In the genomic region with DNA sequence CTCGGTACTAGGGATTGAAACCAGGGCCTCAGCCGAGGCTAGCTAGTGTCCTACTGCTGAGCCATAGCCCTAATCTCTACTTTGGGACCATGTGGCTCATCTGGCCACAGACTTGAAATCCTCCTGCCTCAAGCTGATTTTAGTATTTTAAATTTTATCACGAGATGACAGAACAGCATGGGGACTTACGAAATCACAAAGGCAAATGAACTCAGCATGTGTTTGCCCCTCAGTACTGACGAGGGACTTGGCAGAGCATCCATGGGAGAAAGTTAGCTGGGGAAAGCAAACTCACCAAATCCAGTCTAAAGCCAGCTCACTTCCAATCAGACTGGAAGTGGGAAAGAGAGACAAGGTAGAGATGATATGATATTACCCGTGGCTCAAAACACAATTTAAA, we compare ENCODE assay signal across 23 mouse cellular contexts. TPM values are rescaled to one million over a fixed set of nuclear protein-coding genes. Genes with fewer than 3 reads are reported as not detected.
A peak's percentile ranks its signal among the peaks of the same experiment; 100 is the strongest.
DNase-seq lines count a peak whose midpoint lies in the region; ATAC-seq and TF ChIP-seq lines count a peak whose summit lies in the region.
"Had no signal": no experiment of that assay in that cellular context is flagged by ENCODE, and none has a peak within 500 bp of the region (broad histone marks: within the 10 kb centered on the region; RNA-seq: fewer than 3 reads in every experiment).

No protein-coding gene starts in this region.

- no peak for DNase-seq in forebrain, embryonic 10.5 days (ENCODE audit: extremely low spot score, low spot score)
- peak; percentile 21 for DNase-seq in heart, adult 8-10 months (ENCODE audit: low spot score)
- DNase-seq in heart, embryonic 10.5 days (ENCODE audit: low spot score), result no peak
- no peak for DNase-seq in liver, postnatal 0 days
- no peak for DNase-seq in liver, embryonic 11.5 days (ENCODE audit: low spot score)
- DNase-seq in skeletal muscle tissue, adult 2 months (ENCODE audit: low read depth, low spot score), result peak; percentile 8
- DNase-seq in embryo, embryonic 10 days (ENCODE audit: low spot score), result no peak
- DNase-seq: adrenal gland, postnatal 10 days; cerebellum, adult 11 months; cerebellum, adult 8-10 months; cerebellum, postnatal 14 days; gastrocnemius, postnatal 25 days; kidney, adult 11 months; kidney, adult 9 months had no signal

- TF ChIP-seq CTCF in liver, postnatal 0 days (IDR thresholded peaks at IDR 0.05; ENCODE audit: low read depth), result no peak

- no peaks in the 10 kb centered on the region for H3K9me3 ChIP-seq in forebrain, embryonic 15.5 days
- H3K9me3 ChIP-seq in forebrain, embryonic 10.5 days, result no peaks in the 10 kb centered on the region
- H3K9me3 ChIP-seq in heart, embryonic 10.5 days, result no peaks in the 10 kb centered on the region
- H3K9me3 ChIP-seq in liver, postnatal 0 days (ENCODE audit: low read length), result no peaks in the 10 kb centered on the region
- no peaks in the 10 kb centered on the region for H3K9me3 ChIP-seq in liver, embryonic 11.5 days (ENCODE audit: control insufficient read depth, low read length)
- H3K9me3 ChIP-seq: embryonic facial prominence, embryonic 12.5 days; heart, embryonic 15.5 days; hindbrain, embryonic 13.5 days had no signal

- H3K36me3 ChIP-seq in forebrain, embryonic 15.5 days, result no peaks in the 10 kb centered on the region
- peaks cover 92% of the 10 kb centered on the region for H3K36me3 ChIP-seq in forebrain, embryonic 10.5 days (replicated peaks)
- peaks cover 2% of the 10 kb centered on the region; the same call in 1 of the 2 replicates for H3K36me3 ChIP-seq in heart, embryonic 10.5 days
- H3K36me3 ChIP-seq in liver, postnatal 0 days (replicated peaks; ENCODE audit: insufficient read depth, low read length), result 0 out of 2 replicates have a peak, but pooled peaks cover 2% of the 10 kb centered on the region
- no peaks in the 10 kb centered on the region for H3K36me3 ChIP-seq in liver, embryonic 11.5 days (ENCODE audit: control insufficient read depth, insufficient read depth, low read length)
- H3K36me3 ChIP-seq: embryonic facial prominence, embryonic 12.5 days; heart, embryonic 15.5 days had no signal

- H3K9ac ChIP-seq in forebrain, embryonic 15.5 days (replicated peaks), result no peak overlapping the region
- H3K9ac ChIP-seq in liver, postnatal 0 days (replicated peaks), result no peak overlapping the region
- H3K9ac ChIP-seq in liver, embryonic 11.5 days (ENCODE audit: low read depth, low read length), result no peak overlapping the region
- H3K9ac ChIP-seq: embryonic facial prominence, embryonic 12.5 days; heart, embryonic 15.5 days; hindbrain, embryonic 13.5 days had no signal

- no peaks in the 10 kb centered on the region for H3K27me3 ChIP-seq in forebrain, embryonic 15.5 days
- no peaks in the 10 kb centered on the region for H3K27me3 ChIP-seq in forebrain, embryonic 10.5 days (ENCODE audit: poor library complexity, severe bottlenecking)
- H3K27me3 ChIP-seq in heart, embryonic 10.5 days (ENCODE audit: insufficient read depth, poor library complexity, severe bottlenecking), result no peaks in the 10 kb centered on the region
- H3K27me3 ChIP-seq in liver, postnatal 0 days (ENCODE audit: insufficient read depth, low read length), result no peaks in the 10 kb centered on the region
- no peaks in the 10 kb centered on the region for H3K27me3 ChIP-seq in liver, embryonic 11.5 days (replicated peaks; ENCODE audit: control insufficient read depth, insufficient read depth, low read length)
- H3K27me3 ChIP-seq: CH12.LX; embryonic facial prominence, embryonic 12.5 days; heart, embryonic 15.5 days; hindbrain, embryonic 13.5 days had no signal

- no peaks in the 10 kb centered on the region for H3K4me1 ChIP-seq in forebrain, embryonic 15.5 days
- peaks cover 9% of the 10 kb centered on the region for H3K4me1 ChIP-seq in forebrain, embryonic 10.5 days
- peaks cover 5% of the 10 kb centered on the region; the same call in 1 of the 2 replicates for H3K4me1 ChIP-seq in heart, embryonic 10.5 days
- 0 out of 2 replicates have a peak, but pooled peaks cover 5% of the 10 kb centered on the region for H3K4me1 ChIP-seq in liver, postnatal 0 days (ENCODE audit: insufficient read depth)
- no peaks in the 10 kb centered on the region for H3K4me1 ChIP-seq in liver, embryonic 11.5 days (replicated peaks; ENCODE audit: control insufficient read depth, insufficient read depth, low read length)
- H3K4me1 ChIP-seq: embryonic facial prominence, embryonic 12.5 days; heart, embryonic 15.5 days; hindbrain, embryonic 13.5 days had no signal

- 0 out of 2 replicates have a peak overlapping the region, but pooled peaks have one; percentile 1 for H3K27ac ChIP-seq in forebrain, embryonic 15.5 days (replicated peaks)
- no peak overlapping the region for H3K27ac ChIP-seq in forebrain, embryonic 10.5 days
- H3K27ac ChIP-seq in heart, embryonic 10.5 days, result no peak overlapping the region
- H3K27ac ChIP-seq in liver, postnatal 0 days (ENCODE audit: low read depth), result peak overlapping the region; percentile 84
- H3K27ac ChIP-seq in liver, embryonic 11.5 days (ENCODE audit: low read depth, low read length), result no peak overlapping the region
- H3K27ac ChIP-seq: embryonic facial prominence, embryonic 12.5 days; heart, embryonic 15.5 days; hindbrain, embryonic 13.5 days; hindbrain, postnatal 0 days had no signal

- no peak for ATAC-seq in forebrain, embryonic 15.5 days (replicated peaks)
- no peak for ATAC-seq in liver, postnatal 0 days
- no peak for ATAC-seq in liver, embryonic 11.5 days (replicated peaks; ENCODE audit: low FRiP score)
- ATAC-seq: forebrain, embryonic 16.5 days; hindbrain, postnatal 0 days had no signal

- H3K4me2 ChIP-seq in forebrain, embryonic 15.5 days (replicated peaks), result no peak overlapping the region
- H3K4me2 ChIP-seq in liver, postnatal 0 days (ENCODE audit: low read depth, low read length), result no peak overlapping the region
- no peak overlapping the region for H3K4me2 ChIP-seq in liver, embryonic 11.5 days
- H3K4me2 ChIP-seq: embryonic facial prominence, embryonic 12.5 days; heart, embryonic 15.5 days; hindbrain, embryonic 13.5 days had no signal

- WGBS in forebrain, embryonic 15.5 days, result 75% methylated on average over 6 of the region's 6 CpGs
- 88% methylated on average over 6 of the region's 6 CpGs for WGBS in forebrain, embryonic 10.5 days
- 73% methylated on average over 6 of the region's 6 CpGs for WGBS in heart, embryonic 10.5 days
- WGBS in liver, postnatal 0 days (ENCODE audit: insufficient replicate concordance), result 51% methylated on average over 6 of the region's 6 CpGs
- WGBS in liver, embryonic 11.5 days, result 66% methylated on average over 6 of the region's 6 CpGs

- no peak overlapping the region for H3K4me3 ChIP-seq in forebrain, embryonic 15.5 days
- no peak overlapping the region for H3K4me3 ChIP-seq in forebrain, embryonic 10.5 days
- H3K4me3 ChIP-seq in heart, embryonic 10.5 days, result no peak overlapping the region
- H3K4me3 ChIP-seq in liver, postnatal 0 days (ENCODE audit: low read depth, low read length), result no peak overlapping the region
- H3K4me3 ChIP-seq in liver, embryonic 11.5 days (ENCODE audit: low read depth, low read length), result no peak overlapping the region
- H3K4me3 ChIP-seq: embryonic facial prominence, embryonic 12.5 days; heart, embryonic 15.5 days; hindbrain, embryonic 13.5 days had no signal

- no peak for TF ChIP-seq EP300 in liver, postnatal 0 days (IDR thresholded peaks at IDR 0.05; ENCODE audit: low read depth)

RNA-seq across cellular contexts. Expression of a gene that starts 28.5 kb away (rescaled TPM):
- 15.4 and 15.7 TPM in 2 replicates for polyA plus RNA-seq in forebrain, embryonic 15.5 days (2015; fragmentation: Nextera tagmentation; extraction: Ambion mirVana)
- polyA plus RNA-seq in forebrain, embryonic 10.5 days (2016; fragmentation: Nextera tagmentation; extraction: Ambion mirVana), result 48.4 and 49.3 TPM in 2 replicates
- under 1 TPM; 0.06 to 0.56 (median 0.16) TPM for total RNA-seq in heart, adult 8-10 months (2022)
- 9.4 and 12.7 TPM in 2 replicates for polyA plus RNA-seq in heart, embryonic 10.5 days (2016; fragmentation: Nextera tagmentation; extraction: Ambion mirVana)
- 33.2 and 34.6 TPM in 2 replicates for polyA plus RNA-seq in liver, postnatal 0 days (2015; fragmentation: Nextera tagmentation; extraction: Ambion mirVana)
- polyA plus RNA-seq in liver, embryonic 11.5 days (2014; fragmentation: Nextera tagmentation; extraction: Ambion mirVana), result 22.2 and 24.7 TPM in 2 replicates
- total RNA-seq: granulocyte monocyte progenitor cell, adult 5-6 weeks; hematopoietic stem cell, adult 5-6 weeks had no signal

Comparison
In these comparisons a context has a peak if more than half of its experiments do, and no peak if none do; other contexts are left out.
1. H3K27ac ChIP-seq: peak in forebrain, embryonic 15.5 days (single experiment) and liver, postnatal 0 days (single experiment); none in forebrain, embryonic 10.5 days (single experiment), heart, embryonic 10.5 days (single experiment) and liver, embryonic 11.5 days (single experiment).
2. DNase-seq: peak in heart, adult 8-10 months (single experiment) and skeletal muscle tissue, adult 2 months (single experiment); none in forebrain, embryonic 10.5 days (single experiment), heart, embryonic 10.5 days (single experiment), liver, postnatal 0 days (single experiment), liver, embryonic 11.5 days (single experiment) and embryo, embryonic 10 days (single experiment).